Mouse (Mus musculus): ENCODE data around the gene Acat3. TPM values are rescaled to one million over a fixed set of nuclear protein-coding genes. Genes with fewer than 3 reads are reported as not detected.

The Acat3 gene
- total and polyA plus RNA-seq, 3 experiments = 0.77 to 12.7 (median 1.4) TPM

GRCm38 (mm10) chr17:12915881-12916583 lies 24.4 kb downstream of the Acat3 start, which contains the start of gene Mrpl18 (continued):
- TF ChIP-seq ETS1 (conservative IDR thresholded peaks at IDR 0.05; ENCODE audit: low read depth, low read length) (no peak), IRF4 (IDR thresholded peaks at IDR 0.05; ENCODE audit: low read depth, low read length) (peak; percentile 17; the same call in 1 of the 2 replicates)

GRCm38 (mm10) chr17:12915488-12915880 lies 24.9 kb downstream of the Acat3 start, which contains the start of gene Tcp1:
Tcp1 (plus strand) TSS chr17:12915701.
- DNase-seq (ENCODE audit: extremely low read depth) = peak; percentile 24
- in situ Hi-C loops (cut with MboI; ENCODE audit: low pct_ligation_motif_present, low pct_unique_long_range_greater_than_20kb, low sequenced_read_pairs) (loop anchor here (5.0 kb wide), 1 partner anchor 33 kb away; no protein-coding TSS in a partner anchor), dilution Hi-C loops (cut with MboI; ENCODE audit: extremely low pct_ligation_motif_present, extremely low pct_unique_long_range_greater_than_20kb, low sequenced_read_pairs) (no loop called here)
- Histone ChIP-seq H3K4me1 (ENCODE audit: control insufficient read depth in 1 of 2, insufficient read depth in 2 of 2) (peaks cover 3 to 41% of the 10 kb centered on the region in 2 experiments; a peak in 3 of 4 replicates), H3K27ac (ENCODE audit: insufficient read depth, low read depth) (peak within 1 kb of the TSS; percentile 72), H3K4me3 (replicated peaks in 1 of 3; ENCODE audit: low read depth in 2 of 3, low read length in 2 of 3, poor library complexity in 1 of 3) (peak within 1 kb of the TSS; percentile 90 to 98 (median 94)), H3K27me3 (replicated peaks) (no peaks in the 10 kb centered on the region), H3K9me3 (replicated peaks; ENCODE audit: low read length) (no peaks in the 10 kb centered on the region), H3K79me2 (replicated peaks; ENCODE audit: control insufficient read depth, extremely low read depth, insufficient read depth, poor library complexity, severe bottlenecking) (peaks cover 59% of the 10 kb centered on the region), H3K4me2 (ENCODE audit: insufficient read depth, low read depth, poor library complexity, severe bottlenecking) (peak within 1 kb of the TSS; percentile 80), H3K9ac (ENCODE audit: insufficient read depth, low read depth) (peak within 1 kb of the TSS; percentile 92), H3K36me3 (replicated peaks in 1 of 2; ENCODE audit: control insufficient read depth in 1 of 2, insufficient read depth in 1 of 2, low read length in 1 of 2) (peaks cover 43 to 59% of the 10 kb centered on the region in 2 experiments)
- TF ChIP-seq MYC (IDR thresholded peaks at IDR 0.05; ENCODE audit: low read depth, low read length) = no peak
- TF ChIP-seq NRF1 (IDR thresholded peaks at IDR 0.05; ENCODE audit: low read depth, low read length) = no peak
- TF ChIP-seq PAX5 (IDR thresholded peaks at IDR 0.05; ENCODE audit: low read length) = no peak
- TF ChIP-seq MXI1 (IDR thresholded peaks at IDR 0.05; ENCODE audit: low read depth, low read length) = no peak; the same call in 1 of the 2 replicates
- TF ChIP-seq JUN (IDR thresholded peaks at IDR 0.05; ENCODE audit: insufficient read depth, low read depth, low read length) = no peak
- TF ChIP-seq EP300 (IDR thresholded peaks at IDR 0.05; ENCODE audit: low read length) = no peak
- TF ChIP-seq ELF1 (IDR thresholded peaks at IDR 0.05; ENCODE audit: low read depth, low read length) = no peak
- TF ChIP-seq MAZ (IDR thresholded peaks at IDR 0.05; ENCODE audit: low read depth, low read length) = no peak
- no peak for TF ChIP-seq ETS1 (conservative IDR thresholded peaks at IDR 0.05; ENCODE audit: low read depth, low read length)
- TF ChIP-seq E2F4 (IDR thresholded peaks at IDR 0.05; ENCODE audit: insufficient replicate concordance, low read depth, low read length) = no peak
- TF ChIP-seq ZMIZ1 (IDR thresholded peaks at IDR 0.05; ENCODE audit: low read depth, low read length) = no peak
- no peak for TF ChIP-seq JUND (conservative IDR thresholded peaks at IDR 0.05; ENCODE audit: low read depth, low read length)
- no peak for TF ChIP-seq RAD21 (IDR thresholded peaks at IDR 0.05; ENCODE audit: low read depth, low read length)
- no peak for TF ChIP-seq MAFK (IDR thresholded peaks at IDR 0.05; ENCODE audit: insufficient replicate concordance, low read length)
- TF ChIP-seq CHD1 (IDR thresholded peaks at IDR 0.05; ENCODE audit: low read depth, low read length) = no peak
- no peak for TF ChIP-seq KAT2A (IDR thresholded peaks at IDR 0.05; ENCODE audit: insufficient replicate concordance, low read length)
